Mouse (Mus musculus): Measurements from ENCODE around the gene Ttc28.

The Ttc28 gene

GRCm38 (mm10) chr5:111138927-111139565 lies 259.4 kb downstream of the Ttc28 start:
- DNase-seq: no peak

DNA sequence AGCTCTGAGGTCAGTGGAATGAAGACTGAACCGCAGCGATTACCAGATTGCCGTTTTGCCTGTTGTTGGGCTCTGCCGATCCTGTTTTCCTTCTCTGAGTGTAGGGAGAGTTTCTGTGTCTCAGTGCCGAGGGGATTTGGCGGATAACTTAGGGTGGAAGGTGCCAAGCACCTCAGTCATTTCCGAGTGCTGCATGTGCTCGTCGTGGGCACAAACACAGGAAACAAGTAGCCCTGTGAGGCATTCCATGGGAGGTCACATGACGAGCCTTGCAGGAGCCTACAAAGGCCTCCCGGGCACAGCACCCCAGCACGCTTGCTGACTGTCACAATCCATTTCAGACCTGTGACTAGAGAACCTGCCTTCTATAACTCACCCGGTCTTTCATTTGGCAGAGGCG lies 260.0 kb downstream of the Ttc28 start:
- no peak for DNase-seq

DNA sequence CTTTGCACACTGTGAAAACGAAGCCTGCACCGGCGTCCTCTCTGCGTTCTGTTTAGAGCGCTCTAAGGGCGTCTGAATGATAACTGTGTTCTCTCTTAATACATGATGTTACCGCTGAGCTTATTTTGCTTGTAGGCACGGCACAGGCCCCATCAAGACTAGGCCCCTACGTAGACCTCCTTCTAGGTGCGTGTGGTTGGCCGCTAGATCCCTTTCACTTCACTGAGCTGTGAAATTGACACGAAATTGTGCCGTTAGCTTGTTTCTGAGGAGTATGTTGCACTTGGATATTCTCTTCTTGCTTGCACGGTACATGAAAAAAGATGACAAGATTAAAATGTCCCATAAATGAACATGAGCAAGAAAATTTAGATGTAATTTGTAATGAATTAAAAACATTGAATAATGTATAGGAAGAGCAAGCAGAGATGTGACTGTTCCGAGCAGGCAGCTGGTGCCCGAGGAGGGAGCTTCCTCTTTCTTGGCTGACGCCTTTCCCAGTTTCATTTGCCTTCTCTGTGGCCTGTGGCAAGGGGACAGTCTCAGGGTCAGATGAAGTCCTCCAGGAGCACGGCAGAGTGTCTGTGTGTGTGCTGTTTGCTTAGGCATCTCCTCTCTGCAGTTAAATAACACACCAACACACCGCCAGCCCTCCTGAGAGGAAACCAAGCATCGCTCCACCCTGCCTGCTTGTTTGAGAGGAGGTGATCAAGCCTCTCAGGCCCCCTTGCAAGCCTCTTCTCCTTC lies 261.7 kb downstream of the Ttc28 start:
- DNase-seq: no peak

GRCm38 (mm10) chr5:111142837-111143236 lies 263.2 kb downstream of the Ttc28 start:
- DNase-seq: no peak

DNA sequence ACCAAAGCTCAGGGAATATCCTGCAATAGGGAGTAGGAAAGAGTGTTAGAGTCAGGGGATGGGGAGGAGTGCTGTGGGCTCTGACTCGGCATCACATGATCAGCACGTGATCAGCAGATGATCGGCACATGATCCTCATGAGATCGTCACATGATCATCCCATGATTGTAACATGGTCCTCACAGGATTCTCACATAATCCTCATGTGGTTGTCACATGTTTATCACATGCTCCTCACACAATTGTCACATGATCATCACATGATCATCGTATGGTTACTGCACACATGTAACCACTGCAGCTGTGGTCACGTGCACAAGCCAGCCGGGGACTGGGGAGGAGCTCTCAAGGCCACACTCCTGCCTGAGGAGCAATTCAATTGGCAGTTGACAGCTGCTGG lies 264.8 kb downstream of the Ttc28 start:
- no peak for DNase-seq

DNA sequence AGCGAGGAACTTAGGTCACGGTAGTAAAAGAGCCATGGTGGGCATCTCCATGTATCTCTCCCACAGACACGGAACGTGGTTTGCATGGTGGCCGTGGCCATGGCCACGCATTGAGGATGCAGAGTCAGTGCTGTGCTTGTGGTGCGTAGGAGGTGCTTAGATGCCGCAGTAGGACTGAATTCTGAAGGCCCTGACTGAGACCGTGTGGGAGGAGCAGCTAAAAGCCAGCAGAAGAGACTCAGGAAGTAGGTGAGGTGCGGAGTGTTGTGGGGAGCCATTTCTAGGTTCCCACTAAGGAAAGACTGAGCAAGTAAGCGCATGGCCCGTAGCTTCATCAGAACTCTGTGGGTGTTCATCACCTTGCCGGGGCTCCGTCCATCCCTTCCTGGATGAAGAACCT lies 271.0 kb downstream of the Ttc28 start:
- DNase-seq: no peak

DNA sequence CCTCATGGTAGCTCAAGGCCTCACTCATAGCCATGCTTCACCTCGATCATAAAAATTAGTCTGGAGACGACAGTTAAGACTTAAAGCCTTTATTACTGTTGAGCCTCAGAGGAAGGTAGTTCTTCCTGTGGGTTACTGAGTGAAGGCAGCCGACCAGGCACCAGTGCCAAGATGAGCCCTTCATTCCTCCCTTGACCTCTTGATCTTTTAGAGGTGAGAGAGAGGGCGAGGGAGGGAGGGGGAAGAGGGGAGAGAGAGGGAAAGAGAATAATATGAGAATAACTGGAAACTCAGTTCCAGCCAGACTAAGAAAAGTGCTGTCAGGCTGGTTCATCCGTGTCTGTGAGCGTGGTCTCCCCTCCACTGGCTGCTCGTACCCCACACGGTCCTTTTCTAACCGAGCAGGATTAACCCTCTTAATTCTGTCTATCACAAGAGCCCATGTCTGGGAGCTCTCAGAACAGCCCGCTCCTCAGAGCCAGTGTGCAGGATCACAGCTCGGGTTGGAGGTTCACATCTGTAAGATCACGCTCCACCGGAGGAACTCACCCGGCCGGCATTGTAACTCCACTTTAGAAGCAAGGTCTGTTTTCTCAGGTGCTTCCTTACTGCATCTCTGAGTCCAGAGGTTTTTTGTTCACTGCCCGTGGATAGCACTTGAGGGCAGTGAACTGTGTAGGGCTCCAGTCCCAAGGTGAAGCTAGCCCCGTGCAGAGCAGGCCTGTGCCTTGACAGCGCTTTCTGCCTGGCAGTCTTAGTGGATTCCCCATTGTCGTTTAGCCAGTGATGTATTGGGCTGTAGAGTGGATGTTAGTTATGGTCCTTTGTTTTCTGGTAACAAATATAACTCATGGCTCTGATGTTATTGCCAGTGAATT lies 272.5 kb downstream of the Ttc28 start:
- DNase-seq: no peak

- DNase-seq: no peak
Observed at GRCm38 (mm10) chr5:111154586-111154985, 275.0 kb downstream of the Ttc28 start.

DNA sequence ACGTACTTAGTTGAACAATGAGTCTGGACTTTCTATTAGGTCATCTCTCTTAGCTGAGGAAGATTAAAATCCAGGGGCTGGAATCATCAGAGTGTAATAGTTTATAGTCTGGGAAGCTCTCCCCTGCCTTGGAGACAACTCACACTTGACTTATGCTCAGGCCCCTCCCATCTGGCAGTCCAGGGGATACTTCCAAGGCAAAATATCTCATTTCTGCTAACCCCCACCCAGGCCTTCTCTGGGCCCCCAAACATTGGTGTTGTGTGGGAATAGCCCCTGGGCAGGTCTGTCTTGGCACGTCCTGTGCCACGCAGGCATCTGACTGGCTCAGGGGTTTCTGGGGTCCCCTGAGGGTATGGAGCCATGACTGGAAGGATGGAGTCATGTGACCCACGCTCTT lies 275.7 kb downstream of the Ttc28 start:
- DNase-seq: no peak

GRCm38 (mm10) chr5:111155928-111156327 lies 276.3 kb downstream of the Ttc28 start:
- no peak for DNase-seq

DNA sequence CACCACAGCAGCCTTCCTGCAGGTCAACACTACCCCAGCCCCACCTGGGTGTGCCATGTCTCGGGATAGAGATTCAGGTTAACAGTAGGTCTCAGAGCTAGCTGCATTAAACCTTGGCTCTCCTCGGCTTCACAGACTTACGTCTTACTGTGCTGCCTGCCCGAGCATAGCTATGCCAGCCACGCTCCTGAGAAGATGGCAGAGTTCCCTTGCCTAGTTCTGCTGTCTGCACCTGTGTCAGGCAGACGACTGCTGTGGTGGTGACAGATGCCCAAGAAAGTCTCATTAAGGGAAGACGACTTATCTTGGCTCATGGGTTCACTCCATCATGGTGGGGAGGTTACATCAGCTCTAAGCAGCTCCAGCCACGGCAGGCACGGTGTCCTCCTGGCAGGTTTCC lies 278.7 kb downstream of the Ttc28 start:
- DNase-seq: no peak

DNA sequence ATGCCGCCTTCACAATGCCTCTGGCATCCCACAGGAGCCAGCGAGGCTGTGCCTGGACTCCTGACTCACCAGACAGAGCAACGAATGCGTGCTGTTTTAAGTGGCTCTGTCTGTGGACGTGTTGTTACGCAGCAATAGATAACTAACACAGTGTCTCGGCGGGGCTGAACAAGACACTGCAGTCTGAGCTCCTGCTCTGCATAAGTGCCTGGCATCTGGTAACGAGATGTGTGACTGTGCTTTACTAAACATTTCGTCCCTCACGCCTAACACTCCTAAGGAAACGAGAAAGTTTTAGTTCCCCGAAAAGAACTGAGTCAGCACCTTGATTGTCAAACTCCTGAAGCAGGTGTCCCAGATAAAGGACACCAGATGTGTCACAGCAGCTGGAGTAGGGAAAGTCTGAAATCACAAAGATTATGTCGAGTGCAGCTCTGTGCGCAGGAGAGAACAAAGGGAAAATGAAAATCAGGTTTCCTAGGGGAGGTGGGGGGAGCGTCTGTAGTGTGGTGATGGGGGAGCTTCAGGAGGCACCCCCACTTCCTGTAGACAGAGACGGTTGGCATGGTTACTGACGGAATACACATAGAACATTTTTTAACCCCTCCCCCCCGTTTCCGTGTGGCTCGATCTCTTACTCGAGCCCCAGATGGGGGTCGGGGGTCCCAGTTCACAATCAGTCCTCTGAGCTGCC lies 280.2 kb downstream of the Ttc28 start:
- no peak for DNase-seq

- DNase-seq: no peak
Observed at GRCm38 (mm10) chr5:111161146-111161930, 281.7 kb downstream of the Ttc28 start.

GRCm38 (mm10) chr5:111162857-111163256 lies 283.3 kb downstream of the Ttc28 start:
- DNase-seq: no peak

GRCm38 (mm10) chr5:111163377-111163776 lies 283.8 kb downstream of the Ttc28 start:
- DNase-seq: no peak

- DNase-seq: no peak
Observed at GRCm38 (mm10) chr5:111164348-111164920, 284.8 kb downstream of the Ttc28 start.

GRCm38 (mm10) chr5:111170383-111170782 lies 290.8 kb downstream of the Ttc28 start:
- no peak for DNase-seq

- no peak for DNase-seq
Observed at GRCm38 (mm10) chr5:111175410-111175809, 295.8 kb downstream of the Ttc28 start.

GRCm38 (mm10) chr5:111175842-111176241 lies 296.2 kb downstream of the Ttc28 start:
- DNase-seq: no peak

- no peak for DNase-seq
Observed at GRCm38 (mm10) chr5:111176441-111176840, 296.8 kb downstream of the Ttc28 start.

DNA sequence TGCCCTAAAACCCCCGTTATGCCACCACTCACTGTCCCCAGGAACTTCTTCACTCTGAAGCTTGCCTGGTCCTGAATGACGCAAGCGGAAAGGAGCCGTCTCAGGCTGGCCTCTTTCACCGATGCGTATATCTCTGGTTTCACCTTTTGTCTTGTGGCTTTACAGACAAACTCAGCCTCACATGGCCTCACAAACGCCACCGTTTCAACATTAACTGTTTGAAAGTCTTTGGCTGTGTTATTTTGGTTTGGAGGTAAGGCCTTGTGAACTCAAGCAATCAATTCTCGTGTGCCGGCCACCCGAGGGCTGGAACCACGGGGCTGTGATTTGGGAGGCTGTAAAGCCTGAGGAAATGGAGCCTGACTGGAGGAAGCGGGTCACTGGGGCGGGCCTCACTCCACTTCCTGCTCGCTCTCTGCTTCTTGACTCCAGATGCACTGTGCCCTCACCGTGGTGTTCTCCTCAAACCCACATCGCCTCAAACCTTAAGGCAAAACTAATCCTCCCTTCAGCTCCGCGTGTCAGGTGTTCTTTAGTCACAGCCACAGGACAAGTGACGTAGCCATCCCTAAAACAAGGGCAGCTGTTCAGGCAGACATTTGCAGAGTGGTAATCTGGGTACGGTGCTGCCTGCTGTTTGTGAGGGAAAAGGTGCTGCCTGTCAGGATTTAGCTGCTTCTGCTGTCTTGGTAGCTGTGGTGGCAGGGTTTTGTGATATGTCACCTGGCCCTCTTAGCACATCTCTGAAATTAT lies 298.9 kb downstream of the Ttc28 start:
- DNase-seq: no peak

Data from cerebellum, adult 9-11 months (tissue).